ENCODE assay signal across 8 mouse cellular contexts in the genomic region with DNA sequence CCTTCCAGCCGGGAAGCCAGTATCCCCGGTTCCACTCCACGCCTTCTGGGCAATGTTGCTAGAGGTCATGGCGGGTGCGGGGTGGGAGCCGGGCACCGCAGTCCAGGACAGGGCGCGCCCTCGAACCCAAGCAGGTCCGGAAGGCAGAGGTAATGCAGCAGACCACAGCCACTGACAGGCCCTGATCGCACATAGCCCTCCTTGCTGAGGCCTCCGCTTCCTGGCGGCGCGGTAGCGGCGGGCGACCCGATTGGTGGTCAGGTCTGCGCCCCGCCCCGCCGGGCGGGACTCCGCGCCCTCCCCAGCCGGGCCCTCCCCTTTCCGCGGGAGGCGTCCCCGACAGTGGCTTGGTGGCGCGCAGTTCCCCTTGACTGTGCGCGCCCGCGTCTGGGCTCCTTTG. TPM values are rescaled to one million over a fixed set of nuclear protein-coding genes. Genes with fewer than 3 reads are reported as not detected.
A peak's percentile ranks its signal among the peaks of the same experiment; 100 is the strongest.
DNase-seq lines count a peak whose midpoint lies in the region; ATAC-seq lines count a peak whose summit lies in the region.
"Not testable (repeated sequence)": the region's sequence is repeated elsewhere in the genome, so short reads cannot be mapped to it uniquely, and the experiment has no call there.

A gene (plus strand): TSS at position 328 of the 400 bp plus-strand sequence.

- H3K4me1 ChIP-seq in embryonic facial prominence, embryonic 14.5 days (ENCODE audit: control insufficient read depth, insufficient read depth, low read length), result not testable (repeated sequence)

- DNase-seq in adrenal gland, postnatal 10 days, result peak; percentile 69
- not testable (repeated sequence) for DNase-seq in embryonic facial prominence, embryonic 14.5 days (ENCODE audit: low spot score)
- peak; percentile 52 for DNase-seq in heart, adult 8-10 months (ENCODE audit: low spot score)
- peak; percentile 67 for DNase-seq in kidney, adult 11 months
- DNase-seq in left cerebral cortex, adult 9 months (ENCODE audit: low spot score in 2 of 2), result peak; percentile 42 to 61
- DNase-seq in lung, postnatal 14 days, result peak; percentile 56
- DNase-seq in right cerebral cortex, adult 18-20 months, result peak; percentile 67
- DNase-seq in thymus, postnatal 36 days, result peak; percentile 54 to 75

- not testable (repeated sequence) for H3K27ac ChIP-seq in embryonic facial prominence, embryonic 14.5 days (replicated peaks; ENCODE audit: low read depth, low read length)

- H3K9me3 ChIP-seq in embryonic facial prominence, embryonic 14.5 days (ENCODE audit: control insufficient read depth, low read length), result not testable (repeated sequence)

- WGBS in embryonic facial prominence, embryonic 14.5 days, result 0% methylated on average over 3 of the region's 38 CpGs

- ATAC-seq in embryonic facial prominence, embryonic 14.5 days (ENCODE audit: low read depth), result not testable (repeated sequence)

- H3K36me3 ChIP-seq in embryonic facial prominence, embryonic 14.5 days (ENCODE audit: control insufficient read depth, insufficient read depth, low read length), result not testable (repeated sequence)

- peak within 1 kb of the TSS; percentile 66 for H3K9ac ChIP-seq in embryonic facial prominence, embryonic 14.5 days (ENCODE audit: low read depth, low read length)

- peak within 1 kb of the TSS; percentile 44 for H3K4me3 ChIP-seq in embryonic facial prominence, embryonic 14.5 days (ENCODE audit: low read depth, low read length)

- H3K4me2 ChIP-seq in embryonic facial prominence, embryonic 14.5 days (ENCODE audit: low read depth, low read length), result peak within 1 kb of the TSS; percentile 43

- not testable (repeated sequence) for H3K27me3 ChIP-seq in embryonic facial prominence, embryonic 14.5 days (replicated peaks; ENCODE audit: control insufficient read depth, insufficient read depth, low read length)

RNA-seq across cellular contexts. Expression of the gene that starts here (rescaled TPM):
- 10 to 100 TPM; 18.2 to 19.9 TPM for total RNA-seq in adrenal gland, postnatal 10 days (2021)
- polyA plus RNA-seq in embryonic facial prominence, embryonic 14.5 days (2014; fragmentation: Nextera tagmentation; extraction: Ambion mirVana), result 8.2 and 8.4 TPM in 2 replicates
- total RNA-seq in heart, adult 8-10 months (2022), result 10 to 100 TPM in 2 of 4 experiments, 1 to 10 TPM in 2; 9.0 to 10.3 (median 10.0) TPM
